Mouse (Mus musculus): ENCODE results near the gene Zfp638. TPM values are rescaled to one million over a fixed set of nuclear protein-coding genes. Genes with fewer than 3 reads are reported as not detected.

The Zfp638 gene
- total RNA-seq, 2 experiments from 2014 or later = 31.3 to 37.2 TPM

- intact Hi-C loops (cut with DNase I; ENCODE audit: low total_unique reads) = no loop called here
- DNase-seq = no peak
Measured at GRCm38 (mm10) chr6:83886789-83887188, 19.9 kb downstream of the Zfp638 start.

GRCm38 (mm10) chr6:83888802-83889201 lies 21.9 kb downstream of the Zfp638 start:
- intact Hi-C loops (cut with DNase I; ENCODE audit: low total_unique reads) = no loop called here
- no peak for DNase-seq

DNA sequence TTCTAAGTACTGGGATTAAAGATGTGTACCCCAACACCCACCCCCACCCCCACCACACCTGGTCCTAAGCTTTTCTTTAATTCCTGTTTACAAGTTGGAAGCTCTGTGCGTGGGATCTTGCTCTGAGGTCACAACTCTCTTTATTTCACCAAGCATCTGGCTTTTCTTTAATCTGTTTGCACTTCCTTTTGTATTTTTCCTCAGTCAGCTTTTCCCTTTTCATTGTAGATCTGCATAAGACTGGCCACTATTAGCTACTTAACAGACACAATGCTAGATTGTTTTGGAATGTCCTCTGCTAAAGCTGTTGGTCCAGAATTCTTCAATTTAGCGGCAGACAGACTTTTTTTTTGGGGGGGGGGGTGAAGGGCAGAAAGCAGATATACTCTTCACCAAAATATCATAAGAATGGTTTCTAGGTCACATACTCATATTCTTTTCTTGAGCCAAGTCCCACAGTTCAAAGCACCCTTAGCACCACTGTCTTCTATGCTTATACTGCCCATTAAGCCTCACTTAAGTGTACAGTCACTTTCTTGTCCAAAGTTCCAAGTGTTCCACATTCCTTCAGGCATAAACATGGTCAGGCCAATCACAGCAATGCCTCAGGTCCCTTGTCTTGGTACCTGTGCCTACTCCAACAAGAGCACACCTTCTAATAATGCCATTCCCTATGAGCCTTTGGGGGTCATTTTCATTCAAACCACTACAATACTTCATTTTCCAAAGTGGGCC lies 23.5 kb downstream of the Zfp638 start:
- intact Hi-C loops (cut with DNase I; ENCODE audit: low total_unique reads) = no loop called here

DNA sequence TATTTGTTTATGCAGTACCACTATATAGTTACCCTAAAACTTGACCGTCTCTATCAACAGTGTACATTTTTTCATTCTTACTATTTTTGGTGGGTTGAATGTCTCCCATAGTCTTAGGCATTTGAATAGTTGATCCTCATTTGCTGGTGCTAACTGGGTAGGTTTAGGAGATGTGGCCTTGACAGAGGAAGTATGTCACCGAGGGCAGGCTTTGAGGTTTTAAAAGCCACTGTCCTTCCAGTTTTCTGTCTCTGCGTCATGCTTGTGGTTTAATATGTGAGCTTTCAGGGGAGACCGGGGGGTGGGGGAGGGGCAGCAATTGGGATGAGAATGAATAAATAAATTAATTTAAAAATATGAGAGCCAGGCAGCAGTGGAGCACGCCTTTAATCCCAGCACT lies 24.3 kb downstream of the Zfp638 start:
- no peak for DNase-seq
- intact Hi-C loops (cut with DNase I; ENCODE audit: low total_unique reads) = no loop called here

More for the DNA sequence above, 23.5 kb downstream of the Zfp638 start:
- DNase-seq = no peak

- DNase-seq = no peak
- intact Hi-C loops (cut with DNase I; ENCODE audit: low total_unique reads) = no loop called here
Measured at GRCm38 (mm10) chr6:83891687-83892086, 24.8 kb downstream of the Zfp638 start.

GRCm38 (mm10) chr6:83893086-83893485 lies 26.2 kb downstream of the Zfp638 start:
- DNase-seq = no peak
- intact Hi-C loops (cut with DNase I; ENCODE audit: low total_unique reads) = no loop called here

GRCm38 (mm10) chr6:83893584-83893983 lies 26.7 kb downstream of the Zfp638 start:
- DNase-seq = no peak
- intact Hi-C loops (cut with DNase I; ENCODE audit: low total_unique reads) = no loop called here

GRCm38 (mm10) chr6:83899142-83899541 lies 32.2 kb downstream of the Zfp638 start:
- intact Hi-C loops (cut with DNase I; ENCODE audit: low total_unique reads) = no loop called here

GRCm38 (mm10) chr6:83905276-83905675 lies 38.4 kb downstream of the Zfp638 start:
- intact Hi-C loops (cut with DNase I; ENCODE audit: low total_unique reads) = no loop called here
- no peak for DNase-seq

More at GRCm38 (mm10) chr6:83899142-83899541, 32.2 kb downstream of the Zfp638 start:
- DNase-seq = no peak

DNA sequence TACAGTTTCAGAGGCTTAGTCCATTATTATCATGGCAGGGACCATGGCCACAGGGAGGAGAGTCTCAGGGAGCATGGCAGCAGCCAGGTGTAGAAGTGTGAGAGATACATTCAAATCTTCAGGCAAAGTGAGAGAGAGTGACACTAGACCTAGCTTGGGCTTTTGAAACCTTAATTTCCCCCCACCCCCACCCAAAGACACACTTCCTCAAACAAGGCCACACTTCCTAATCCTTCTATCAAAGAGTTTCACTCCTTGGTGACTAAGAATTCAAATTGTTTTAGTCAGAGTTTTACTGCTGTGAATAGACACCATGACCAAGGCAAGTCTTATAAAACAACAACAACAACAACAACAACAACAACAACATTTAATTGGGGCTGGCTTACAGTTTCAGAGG lies 39.8 kb downstream of the Zfp638 start:
- DNase-seq = no peak
- intact Hi-C loops (cut with DNase I; ENCODE audit: low total_unique reads) = no loop called here

- intact Hi-C loops (cut with DNase I; ENCODE audit: low total_unique reads) = no loop called here
- no peak for DNase-seq
Measured at GRCm38 (mm10) chr6:83908386-83908785, 41.5 kb downstream of the Zfp638 start.

- no peak for DNase-seq
- intact Hi-C loops (cut with DNase I; ENCODE audit: low total_unique reads) = loop anchor here (5.0 kb wide), 1 partner anchor 36 kb away; no protein-coding TSS in a partner anchor
Measured at GRCm38 (mm10) chr6:83913710-83914109, 46.8 kb downstream of the Zfp638 start.

DNA sequence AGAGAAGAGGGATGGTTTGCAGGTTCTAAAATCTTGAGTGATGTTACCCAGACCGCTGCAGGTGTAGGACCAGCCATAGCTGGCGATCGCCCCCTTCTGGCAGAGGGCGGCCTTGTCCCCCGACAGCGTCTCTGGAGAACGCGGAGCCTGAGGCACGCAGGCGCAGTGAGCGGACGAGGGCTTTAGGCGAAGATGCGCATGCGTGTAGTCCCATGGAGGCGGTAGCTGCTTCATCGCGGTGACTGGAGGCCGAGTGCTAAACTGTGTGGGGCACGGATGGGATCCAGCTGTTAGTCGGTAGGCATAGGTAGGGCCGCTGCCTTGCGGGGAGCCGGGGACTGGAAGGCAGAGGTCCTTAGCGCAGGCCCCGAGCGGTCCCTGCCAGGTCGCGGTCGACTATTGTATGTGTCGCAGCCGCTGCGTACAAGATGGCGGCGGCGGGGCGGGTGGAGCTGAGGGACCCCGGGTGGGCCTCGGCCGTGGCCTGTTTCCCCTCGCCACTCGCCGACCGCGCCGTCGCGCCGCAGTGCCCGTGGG lies 47.3 kb downstream of the Zfp638 start:
- peak; percentile 98 for DNase-seq
- intact Hi-C loops (cut with DNase I; ENCODE audit: low total_unique reads) = loop anchor here (5.0 kb wide), 1 partner anchor 37 kb away; no protein-coding TSS in a partner anchor

- no peak for DNase-seq
- intact Hi-C loops (cut with DNase I; ENCODE audit: low total_unique reads) = loop anchor here (5.0 kb wide), 1 partner anchor 37 kb away; no protein-coding TSS in a partner anchor
Measured at GRCm38 (mm10) chr6:83914720-83915271, 47.9 kb downstream of the Zfp638 start.

- intact Hi-C loops (cut with DNase I; ENCODE audit: low total_unique reads) = no loop called here
- DNase-seq = peak; percentile 10
Measured at GRCm38 (mm10) chr6:83927418-83927817, 60.5 kb downstream of the Zfp638 start.

GRCm38 (mm10) chr6:83928225-83928624 lies 61.3 kb downstream of the Zfp638 start:
- intact Hi-C loops (cut with DNase I; ENCODE audit: low total_unique reads) = no loop called here
- no peak for DNase-seq

DNA sequence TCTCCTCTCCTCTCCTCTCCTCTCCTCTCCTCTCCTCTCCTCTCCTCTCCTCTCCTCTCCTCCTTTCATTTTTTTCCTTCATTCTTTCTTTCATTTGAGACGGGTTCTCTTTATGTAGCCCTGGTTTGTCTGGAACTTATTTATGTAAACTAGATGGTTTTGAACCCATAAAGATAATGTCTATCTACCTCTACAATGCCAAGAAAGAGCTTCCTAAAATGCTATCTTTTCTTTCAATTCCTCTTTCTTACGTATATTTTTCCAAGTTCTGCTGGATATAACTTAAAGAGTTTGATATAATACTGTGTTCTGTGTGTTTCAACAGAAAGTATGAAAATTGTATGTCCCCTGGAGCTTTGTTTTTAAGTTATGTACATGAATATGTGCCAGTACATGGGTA lies 72.6 kb downstream of the Zfp638 start:
- no peak for DNase-seq
- intact Hi-C loops (cut with DNase I; ENCODE audit: low total_unique reads) = no loop called here

DNA sequence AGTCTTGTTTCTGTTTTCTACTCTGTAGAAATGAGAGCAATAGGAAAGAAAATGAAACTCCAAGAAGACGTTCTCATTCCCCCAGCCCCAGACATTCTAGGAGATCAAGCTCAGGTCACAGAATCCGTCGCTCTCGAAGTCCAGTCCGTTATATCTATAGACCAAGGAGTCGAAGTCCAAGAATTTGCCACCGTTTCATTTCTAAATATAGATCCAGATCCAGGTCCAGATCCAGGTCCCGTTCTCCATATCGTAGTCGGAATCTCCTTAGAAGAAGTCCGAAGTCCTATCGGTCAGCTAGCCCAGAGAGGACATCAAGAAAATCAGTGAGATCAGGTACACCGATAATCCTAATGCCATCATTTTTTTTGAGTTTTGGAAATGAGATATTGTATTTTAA lies 75.9 kb downstream of the Zfp638 start:
- intact Hi-C loops (cut with DNase I; ENCODE audit: low total_unique reads) = no loop called here
- DNase-seq = no peak

GRCm38 (mm10) chr6:83953603-83954002 lies 86.7 kb downstream of the Zfp638 start:
- intact Hi-C loops (cut with DNase I; ENCODE audit: low total_unique reads) = no loop called here
- DNase-seq = no peak

DNA sequence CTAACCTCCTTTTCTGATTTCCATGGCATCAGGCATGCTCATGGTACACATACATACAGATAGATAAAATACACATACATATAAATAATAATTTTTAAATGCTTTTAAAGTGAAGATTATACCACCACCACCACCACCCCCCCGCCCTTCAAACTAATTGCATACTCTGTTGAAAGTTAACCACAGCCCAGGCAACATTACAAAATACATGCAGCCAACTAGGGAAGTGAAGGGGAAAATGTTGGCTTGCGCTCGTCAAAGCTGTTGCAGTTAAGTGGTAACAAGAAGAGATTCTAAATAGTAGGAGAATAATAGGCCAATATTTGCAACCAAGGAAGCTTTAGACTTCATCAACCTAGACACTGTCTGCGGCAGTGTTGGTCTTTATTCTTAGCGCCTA lies 120.7 kb downstream of the Zfp638 start:
- no peak for DNase-seq
- intact Hi-C loops (cut with DNase I; ENCODE audit: low total_unique reads) = no loop called here

DNA sequence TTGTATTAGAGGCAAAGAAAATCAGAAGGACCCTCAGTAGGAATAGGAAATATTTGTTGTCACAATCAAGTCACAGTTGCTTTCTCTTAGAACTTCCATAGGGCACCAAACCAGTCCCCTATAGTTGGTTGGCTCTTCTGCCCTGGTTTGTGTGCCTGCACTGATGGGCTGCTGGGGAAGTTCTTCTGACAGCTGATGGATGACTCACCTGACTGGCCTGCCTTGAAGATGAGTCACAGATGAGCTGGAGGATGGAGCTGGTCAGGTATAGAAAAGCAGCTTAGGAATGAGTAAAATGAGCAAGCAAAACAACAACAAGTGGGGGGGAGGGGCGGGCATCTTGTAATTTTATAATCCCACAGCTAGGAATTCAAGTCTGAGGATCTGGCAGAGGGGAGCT lies 135.8 kb downstream of the Zfp638 start:
- DNase-seq = no peak
- intact Hi-C loops (cut with DNase I; ENCODE audit: low total_unique reads) = no loop called here
